Mouse (Mus musculus) gastrocnemius, adult 18-20 months (tissue): ENCODE data around the gene Gm13697. TPM values are rescaled to one million over a fixed set of nuclear protein-coding genes. Genes with fewer than 3 reads are reported as not detected.
A peak's percentile ranks its signal among the peaks of the same experiment; 100 is the strongest.
"Not testable (repeated sequence)": the region's sequence is repeated elsewhere in the genome, so short reads cannot be mapped to it uniquely, and the experiment has no call there.

Source experiments
- DNase-seq: peaks from one replicate; pipeline ENCODE4 v3.0.0; 2021; ENCODE audit warnings: low spot score
- long read RNA-seq, 2 experiments: library from polyadenylated mRNA; stranded (forward); transcript quantifications; one replicate each; pipeline ENCODE4 v2.0.0; 2021
- total RNA-seq, 2 experiments: library from RNA; stranded (reverse); gene quantifications; 2 replicates each; pipeline ENCODE4 v1.2.3; 2021

The Gm13697 gene
- under 1 TPM; 0.64 to 0.85 TPM for total RNA-seq
- long read RNA-seq, experiment 1: 0 reads
- long read RNA-seq, experiment 2: 0 reads

DNA sequence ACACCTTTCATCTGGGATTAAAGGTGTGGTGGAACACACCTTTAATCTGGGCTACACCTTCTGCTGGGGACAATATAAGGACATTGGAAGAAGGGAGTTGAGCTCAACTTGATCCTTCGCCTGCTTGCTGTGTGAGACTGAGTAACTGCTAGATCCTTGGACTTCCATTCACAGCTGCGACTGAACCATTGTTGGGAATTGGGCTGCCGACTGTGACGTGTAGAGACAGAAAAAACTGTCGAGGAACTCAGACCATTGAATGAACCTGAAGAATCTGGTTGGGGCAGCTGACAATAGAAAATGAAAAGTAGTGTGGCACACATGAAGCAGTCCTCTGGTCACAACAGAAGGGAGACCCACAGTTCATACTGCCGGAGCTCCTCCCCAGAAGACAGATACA lies at the start of gene Gm13697:
Gm13697 (plus strand) TSS at position 301 of the 400 bp plus-strand sequence.
- not testable (repeated sequence) for DNase-seq

DNA sequence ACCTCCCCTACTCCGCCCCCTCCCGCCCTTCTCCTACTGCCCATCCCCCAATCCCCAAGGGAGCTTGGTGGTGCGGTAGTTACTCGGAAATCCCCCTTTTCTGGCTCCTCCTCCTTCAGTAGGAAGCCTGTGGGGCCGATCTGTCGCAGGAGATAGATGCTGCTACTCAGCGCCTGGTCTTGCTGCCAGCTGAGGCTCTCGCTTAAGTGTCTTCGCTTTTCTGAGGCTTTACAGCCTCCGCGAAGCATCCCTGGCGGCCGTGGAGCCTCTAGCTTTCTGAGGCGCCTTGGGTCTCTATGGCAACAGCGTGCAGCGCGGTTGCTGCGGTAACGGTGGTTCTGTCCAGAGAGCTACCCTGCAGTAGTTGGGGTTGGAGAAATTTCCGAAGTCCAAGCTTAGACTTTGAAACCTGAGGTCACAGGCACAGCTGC lies 43.6 kb upstream of the Gm13697 start, which contains the start of gene Zswim2:
Zswim2 (minus strand) TSS at position 298 of the 431 bp plus-strand sequence.
- no peak for DNase-seq

DNA sequence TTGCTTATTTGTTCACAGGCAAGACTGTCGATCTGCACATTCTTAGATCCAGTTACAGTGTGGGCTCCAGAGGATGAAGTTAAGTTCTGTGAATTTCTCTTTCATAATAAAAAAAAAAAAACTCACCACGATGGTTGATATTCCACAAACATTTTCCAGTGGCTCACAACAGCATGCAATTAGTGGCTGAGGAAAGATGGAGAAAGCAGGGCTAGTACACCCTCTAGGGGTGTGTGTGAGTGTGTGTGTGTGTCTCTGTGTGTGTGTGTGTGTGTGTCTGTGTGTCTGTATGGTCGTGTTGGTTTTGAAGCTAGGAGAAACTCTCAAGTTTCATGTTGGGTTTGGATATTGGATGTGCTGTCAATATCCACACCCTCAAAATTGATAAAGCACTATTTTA lies 43.2 kb upstream of the Gm13697 start:
- DNase-seq: no peak

DNA sequence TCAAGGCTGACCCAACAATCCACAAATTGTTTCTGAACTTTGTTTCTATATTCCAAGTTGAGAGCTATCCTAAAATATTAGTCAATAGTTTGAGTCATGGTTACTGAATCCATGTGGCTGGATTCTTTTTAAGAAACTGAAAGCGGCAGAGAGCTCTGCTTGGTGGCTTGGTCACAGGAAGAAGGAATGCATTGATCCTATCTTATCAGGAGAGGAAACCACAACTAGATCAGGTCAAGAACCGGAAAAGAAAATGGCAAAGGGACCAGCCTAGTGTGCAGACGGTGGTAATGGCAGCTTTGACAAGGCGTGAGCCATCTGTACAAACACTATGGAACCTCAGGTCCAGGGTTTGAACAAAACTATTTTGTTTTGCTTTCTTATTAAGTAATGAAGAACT lies 42.8 kb upstream of the Gm13697 start:
- DNase-seq: no peak

DNA sequence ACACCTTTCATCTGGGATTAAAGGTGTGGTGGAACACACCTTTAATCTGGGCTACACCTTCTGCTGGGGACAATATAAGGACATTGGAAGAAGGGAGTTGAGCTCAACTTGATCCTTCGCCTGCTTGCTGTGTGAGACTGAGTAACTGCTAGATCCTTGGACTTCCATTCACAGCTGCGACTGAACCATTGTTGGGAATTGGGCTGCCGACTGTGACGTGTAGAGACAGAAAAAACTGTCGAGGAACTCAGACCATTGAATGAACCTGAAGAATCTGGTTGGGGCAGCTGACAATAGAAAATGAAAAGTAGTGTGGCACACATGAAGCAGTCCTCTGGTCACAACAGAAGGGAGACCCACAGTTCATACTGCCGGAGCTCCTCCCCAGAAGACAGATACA lies 29.1 kb upstream of the Gm13697 start, which contains the start of gene Gm13698:
Gm13698 (plus strand) TSS at position 301 of the 400 bp plus-strand sequence.
- not testable (repeated sequence) for DNase-seq

DNA sequence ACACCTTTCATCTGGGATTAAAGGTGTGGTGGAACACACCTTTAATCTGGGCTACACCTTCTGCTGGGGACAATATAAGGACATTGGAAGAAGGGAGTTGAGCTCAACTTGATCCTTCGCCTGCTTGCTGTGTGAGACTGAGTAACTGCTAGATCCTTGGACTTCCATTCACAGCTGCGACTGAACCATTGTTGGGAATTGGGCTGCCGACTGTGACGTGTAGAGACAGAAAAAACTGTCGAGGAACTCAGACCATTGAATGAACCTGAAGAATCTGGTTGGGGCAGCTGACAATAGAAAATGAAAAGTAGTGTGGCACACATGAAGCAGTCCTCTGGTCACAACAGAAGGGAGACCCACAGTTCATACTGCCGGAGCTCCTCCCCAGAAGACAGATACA lies 23.3 kb upstream of the Gm13697 start, which contains the start of gene Gm13693:
Gm13693 (plus strand) TSS at position 301 of the 400 bp plus-strand sequence.
- not testable (repeated sequence) for DNase-seq

DNA sequence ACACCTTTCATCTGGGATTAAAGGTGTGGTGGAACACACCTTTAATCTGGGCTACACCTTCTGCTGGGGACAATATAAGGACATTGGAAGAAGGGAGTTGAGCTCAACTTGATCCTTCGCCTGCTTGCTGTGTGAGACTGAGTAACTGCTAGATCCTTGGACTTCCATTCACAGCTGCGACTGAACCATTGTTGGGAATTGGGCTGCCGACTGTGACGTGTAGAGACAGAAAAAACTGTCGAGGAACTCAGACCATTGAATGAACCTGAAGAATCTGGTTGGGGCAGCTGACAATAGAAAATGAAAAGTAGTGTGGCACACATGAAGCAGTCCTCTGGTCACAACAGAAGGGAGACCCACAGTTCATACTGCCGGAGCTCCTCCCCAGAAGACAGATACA lies 17.5 kb upstream of the Gm13697 start, which contains the start of gene Gm13695:
Gm13695 (plus strand) TSS at position 301 of the 400 bp plus-strand sequence.
- DNase-seq: not testable (repeated sequence)

DNA sequence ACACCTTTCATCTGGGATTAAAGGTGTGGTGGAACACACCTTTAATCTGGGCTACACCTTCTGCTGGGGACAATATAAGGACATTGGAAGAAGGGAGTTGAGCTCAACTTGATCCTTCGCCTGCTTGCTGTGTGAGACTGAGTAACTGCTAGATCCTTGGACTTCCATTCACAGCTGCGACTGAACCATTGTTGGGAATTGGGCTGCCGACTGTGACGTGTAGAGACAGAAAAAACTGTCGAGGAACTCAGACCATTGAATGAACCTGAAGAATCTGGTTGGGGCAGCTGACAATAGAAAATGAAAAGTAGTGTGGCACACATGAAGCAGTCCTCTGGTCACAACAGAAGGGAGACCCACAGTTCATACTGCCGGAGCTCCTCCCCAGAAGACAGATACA lies 11.7 kb upstream of the Gm13697 start, which contains the start of gene Gm13696:
Gm13696 (plus strand) TSS at position 301 of the 400 bp plus-strand sequence.
- not testable (repeated sequence) for DNase-seq

DNA sequence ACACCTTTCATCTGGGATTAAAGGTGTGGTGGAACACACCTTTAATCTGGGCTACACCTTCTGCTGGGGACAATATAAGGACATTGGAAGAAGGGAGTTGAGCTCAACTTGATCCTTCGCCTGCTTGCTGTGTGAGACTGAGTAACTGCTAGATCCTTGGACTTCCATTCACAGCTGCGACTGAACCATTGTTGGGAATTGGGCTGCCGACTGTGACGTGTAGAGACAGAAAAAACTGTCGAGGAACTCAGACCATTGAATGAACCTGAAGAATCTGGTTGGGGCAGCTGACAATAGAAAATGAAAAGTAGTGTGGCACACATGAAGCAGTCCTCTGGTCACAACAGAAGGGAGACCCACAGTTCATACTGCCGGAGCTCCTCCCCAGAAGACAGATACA lies 5.9 kb upstream of the Gm13697 start, which contains the start of gene Gm13694:
Gm13694 (plus strand) TSS at position 301 of the 400 bp plus-strand sequence.
- DNase-seq: not testable (repeated sequence)

DNA sequence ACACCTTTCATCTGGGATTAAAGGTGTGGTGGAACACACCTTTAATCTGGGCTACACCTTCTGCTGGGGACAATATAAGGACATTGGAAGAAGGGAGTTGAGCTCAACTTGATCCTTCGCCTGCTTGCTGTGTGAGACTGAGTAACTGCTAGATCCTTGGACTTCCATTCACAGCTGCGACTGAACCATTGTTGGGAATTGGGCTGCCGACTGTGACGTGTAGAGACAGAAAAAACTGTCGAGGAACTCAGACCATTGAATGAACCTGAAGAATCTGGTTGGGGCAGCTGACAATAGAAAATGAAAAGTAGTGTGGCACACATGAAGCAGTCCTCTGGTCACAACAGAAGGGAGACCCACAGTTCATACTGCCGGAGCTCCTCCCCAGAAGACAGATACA lies 5.7 kb downstream of the Gm13697 start, which contains the start of gene Gm13691:
Gm13691 (plus strand) TSS at position 301 of the 400 bp plus-strand sequence.
- not testable (repeated sequence) for DNase-seq

DNA sequence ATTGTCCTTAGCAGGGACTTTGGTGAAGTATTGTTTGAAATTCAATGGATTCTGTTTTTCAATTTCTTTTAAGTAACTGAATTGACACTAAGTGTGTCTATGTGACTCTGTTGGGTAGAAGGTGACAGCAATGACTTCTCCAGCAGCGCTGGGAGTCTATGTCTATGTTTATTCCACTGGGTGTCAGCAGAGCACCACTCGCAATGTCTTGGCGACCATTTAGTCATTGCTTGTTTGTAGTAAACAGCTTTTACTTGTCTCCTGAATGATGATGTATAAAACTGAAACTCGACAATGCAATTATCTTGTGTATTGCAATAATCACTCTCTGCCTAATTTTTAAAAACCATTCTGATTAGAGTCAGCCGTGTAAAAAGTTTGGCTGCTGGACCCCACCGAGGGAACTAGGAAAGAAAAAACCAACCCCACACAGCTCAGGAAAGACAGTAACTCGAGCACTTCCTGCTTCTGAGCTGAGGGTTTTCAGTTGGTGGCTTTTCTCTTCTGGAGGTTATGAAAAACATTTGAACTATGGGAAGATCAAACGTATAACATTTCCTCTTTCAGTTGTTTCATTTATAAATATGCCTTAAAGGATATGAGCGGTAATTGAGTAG lies 9.2 kb downstream of the Gm13697 start:
- DNase-seq: not testable (repeated sequence)

DNA sequence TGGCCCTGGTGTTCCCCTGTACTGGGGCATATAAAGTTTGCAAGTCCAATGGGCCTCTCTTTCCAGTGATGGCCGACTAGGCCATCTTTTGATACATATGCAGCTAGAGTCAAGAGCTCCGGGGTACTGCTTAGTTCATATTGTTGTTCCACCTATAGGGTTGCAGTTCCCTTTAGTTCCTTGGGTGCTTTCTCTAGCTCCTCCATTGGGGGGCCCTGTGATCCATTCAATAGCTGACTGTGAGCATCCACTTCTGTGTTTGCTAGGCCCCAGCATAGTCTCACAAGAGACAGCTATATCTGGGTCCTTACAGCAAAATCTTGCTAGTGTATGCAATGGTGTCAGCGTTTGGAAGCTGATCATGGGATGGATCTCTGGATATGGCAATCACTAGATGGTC lies 10.0 kb downstream of the Gm13697 start:
- DNase-seq: not testable (repeated sequence)

DNA sequence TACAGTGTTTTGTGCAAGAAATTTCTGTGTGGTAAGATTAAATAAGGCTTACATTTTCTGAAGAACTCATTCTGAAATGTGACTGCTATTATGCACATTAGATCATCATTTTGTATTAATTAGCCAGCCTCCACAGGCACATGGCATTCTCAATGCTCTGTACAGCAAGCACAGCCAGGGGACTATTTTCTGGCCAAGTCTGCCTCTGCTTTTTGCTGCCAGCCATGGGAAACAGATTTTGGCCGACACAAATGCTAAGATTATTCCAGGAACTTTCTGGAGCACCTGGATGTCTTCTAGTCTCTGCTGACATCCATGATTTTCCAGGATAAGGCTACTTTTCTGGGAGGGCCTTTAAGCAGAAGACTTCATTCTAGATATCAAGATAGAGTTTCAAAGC lies 24.4 kb downstream of the Gm13697 start:
- DNase-seq: no peak

DNA sequence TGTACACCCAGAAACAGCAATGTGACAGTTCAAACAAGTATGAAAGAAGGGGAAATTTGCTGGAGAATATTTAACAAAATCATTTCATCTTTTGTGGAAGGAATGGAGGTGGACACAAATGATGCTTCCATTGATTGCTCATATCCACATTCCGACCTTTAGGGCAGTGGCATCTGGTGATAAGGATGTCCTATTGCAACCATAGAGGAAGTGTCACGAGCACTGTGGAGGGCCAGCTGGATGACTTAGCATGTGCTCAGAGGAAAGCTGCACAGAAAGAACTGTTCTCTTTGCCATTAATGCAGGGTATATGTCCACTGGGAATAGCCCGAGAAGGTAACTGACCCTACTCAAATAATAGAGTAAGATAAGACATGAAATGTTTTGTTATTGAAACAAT lies 25.3 kb downstream of the Gm13697 start:
- DNase-seq: no peak

DNA sequence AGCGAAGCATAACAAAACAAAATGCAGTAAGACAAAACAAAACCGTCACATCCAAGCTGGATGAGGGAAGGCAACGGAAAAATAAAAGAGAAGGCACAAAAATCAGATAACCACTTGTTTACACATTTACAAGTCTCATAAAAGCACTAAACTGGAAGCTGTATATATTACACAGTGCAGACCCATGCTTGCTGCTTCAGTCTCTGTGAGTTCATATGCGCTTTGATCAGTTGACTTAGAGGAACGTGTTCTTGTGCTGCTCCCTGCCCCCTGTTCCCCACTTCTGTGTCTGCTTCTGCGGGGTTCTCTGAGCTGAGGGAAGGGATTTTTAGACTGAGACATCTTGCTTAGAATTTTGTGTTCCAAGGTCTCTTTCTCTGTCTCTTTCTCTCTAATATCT lies 30.0 kb downstream of the Gm13697 start:
- no peak for DNase-seq

DNA sequence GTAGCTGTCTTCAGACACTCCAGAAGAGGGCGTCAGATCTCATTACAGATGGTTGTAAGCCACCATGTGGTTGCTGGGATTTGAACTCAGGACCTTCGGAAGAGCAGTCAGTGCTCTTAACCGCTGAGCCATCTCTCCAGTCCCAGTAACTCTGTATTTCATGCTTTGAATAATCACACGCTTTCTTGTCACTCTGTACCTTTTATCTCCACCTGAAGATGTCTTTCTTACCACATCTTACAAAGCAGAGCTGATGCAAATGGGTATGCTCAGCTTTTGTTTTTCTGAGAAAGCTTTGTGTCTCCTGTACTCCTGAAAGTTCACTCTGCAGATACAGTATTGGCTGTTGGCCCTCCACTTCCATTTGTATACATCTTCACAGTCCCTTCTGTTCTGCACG lies 31.7 kb downstream of the Gm13697 start:
- DNase-seq: not testable (repeated sequence)

DNA sequence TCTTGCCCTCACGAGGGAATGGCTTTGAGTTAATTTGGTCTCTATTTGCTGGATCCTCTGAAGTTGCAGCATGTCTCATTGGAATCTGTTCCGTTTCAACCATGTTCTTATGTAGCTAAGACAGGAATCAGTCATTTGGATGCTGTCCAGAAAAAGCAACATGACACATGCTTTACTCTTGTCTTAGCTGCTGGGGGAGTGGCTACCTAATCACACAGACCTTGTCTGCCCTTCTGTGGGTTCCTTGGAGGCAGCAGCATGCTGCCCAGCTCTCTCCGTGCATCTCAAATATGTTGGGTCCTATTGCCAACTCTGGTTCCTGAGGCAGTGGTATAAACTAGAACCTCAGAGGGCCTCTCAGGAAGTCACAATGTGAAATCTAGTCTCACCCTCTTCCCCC lies 33.8 kb downstream of the Gm13697 start:
- no peak for DNase-seq

DNA sequence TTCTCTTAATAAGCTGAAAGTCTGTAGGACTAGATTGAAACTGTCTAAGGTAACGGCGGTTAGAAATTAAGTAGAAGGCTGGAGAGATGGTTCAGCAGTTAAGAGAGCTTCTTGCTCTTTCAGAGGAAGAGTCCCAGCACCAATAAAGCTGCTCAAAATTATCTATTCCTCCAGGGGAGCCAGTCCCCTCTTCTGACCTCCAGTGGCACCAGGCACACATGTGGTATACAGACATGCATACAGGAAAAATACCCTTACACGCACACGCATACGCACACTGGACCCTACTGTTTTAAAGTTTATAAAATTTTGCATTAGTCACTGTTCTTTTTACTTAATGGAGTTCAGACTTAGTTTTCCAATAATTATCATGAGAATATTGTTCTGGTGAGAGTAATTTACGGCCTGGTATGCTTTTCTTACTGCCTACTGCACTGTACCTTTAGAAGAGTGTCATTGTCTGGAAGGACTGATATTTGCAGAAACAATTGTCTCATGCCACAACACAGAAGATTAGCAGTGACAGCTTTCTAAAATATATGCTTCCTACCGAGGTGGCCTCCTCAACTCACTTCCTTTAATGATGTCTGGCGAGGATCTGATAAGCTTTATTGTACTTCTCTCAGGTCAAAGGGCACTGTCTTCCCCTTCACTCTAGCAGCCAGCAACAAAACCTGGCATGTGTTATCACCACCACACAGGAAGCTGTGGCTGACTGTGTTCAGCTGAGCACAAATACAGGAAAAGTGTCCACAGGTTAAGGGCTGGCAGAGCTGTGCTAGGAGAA lies 35.2 kb downstream of the Gm13697 start:
- DNase-seq: no peak

DNA sequence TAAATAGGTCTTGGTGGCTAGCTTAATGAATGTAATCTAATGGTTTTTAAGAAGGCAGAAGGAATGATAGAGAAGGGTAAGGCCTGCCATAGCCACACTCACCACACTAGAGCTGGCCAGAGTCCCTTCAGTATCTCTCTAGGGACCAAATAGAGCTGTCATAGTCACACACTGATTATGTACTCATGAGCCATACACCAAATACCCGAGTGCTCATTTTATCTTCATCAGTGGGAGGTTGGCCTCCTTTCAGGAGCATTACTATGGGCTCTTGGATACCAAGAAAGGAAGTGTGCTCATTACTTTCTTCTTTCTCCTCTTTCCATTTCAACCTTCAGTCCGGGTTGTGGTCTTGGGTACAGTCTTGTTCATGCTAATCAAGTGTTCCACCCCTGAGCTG lies 37.4 kb downstream of the Gm13697 start:
- DNase-seq: no peak

DNA sequence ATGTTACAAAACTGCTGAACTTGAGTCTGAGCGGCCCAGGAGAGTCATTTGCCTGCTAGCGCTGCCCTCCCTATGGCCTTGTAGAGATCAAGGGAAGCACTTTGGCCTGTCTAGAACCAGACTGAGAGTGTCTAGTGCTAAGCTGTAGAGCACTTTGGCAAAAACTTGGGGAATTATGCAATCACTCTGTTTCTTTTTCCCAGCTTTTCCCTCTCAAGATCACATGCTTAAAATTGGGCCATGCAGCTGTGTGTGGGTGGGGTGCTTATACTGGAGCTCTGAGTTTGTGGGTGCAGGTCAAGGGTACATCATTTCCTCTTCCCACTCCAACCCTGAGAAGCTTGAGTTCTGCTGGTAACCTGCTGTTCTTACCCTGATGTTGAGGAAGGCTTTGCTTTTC lies 38.4 kb downstream of the Gm13697 start:
- DNase-seq: peak; percentile 71

DNA sequence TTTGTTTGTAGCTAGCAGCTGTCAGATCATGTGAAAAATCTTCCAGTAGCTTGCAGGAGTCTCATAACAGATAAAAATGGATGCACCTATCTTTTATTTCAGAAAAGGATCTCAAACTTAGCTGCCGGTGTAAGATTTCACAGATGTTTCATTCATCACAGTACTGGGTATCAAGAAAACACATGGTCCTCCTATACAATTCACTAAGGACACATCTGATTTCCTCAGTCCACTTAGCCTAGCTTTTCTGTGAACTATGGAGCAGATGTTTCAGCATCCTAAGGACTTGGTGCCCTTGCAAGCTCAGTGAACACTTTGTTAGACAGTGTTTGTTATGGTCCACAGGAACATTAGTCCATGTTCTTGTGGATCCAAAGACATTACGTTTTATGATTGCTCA lies 38.8 kb downstream of the Gm13697 start:
- DNase-seq: no peak

DNA sequence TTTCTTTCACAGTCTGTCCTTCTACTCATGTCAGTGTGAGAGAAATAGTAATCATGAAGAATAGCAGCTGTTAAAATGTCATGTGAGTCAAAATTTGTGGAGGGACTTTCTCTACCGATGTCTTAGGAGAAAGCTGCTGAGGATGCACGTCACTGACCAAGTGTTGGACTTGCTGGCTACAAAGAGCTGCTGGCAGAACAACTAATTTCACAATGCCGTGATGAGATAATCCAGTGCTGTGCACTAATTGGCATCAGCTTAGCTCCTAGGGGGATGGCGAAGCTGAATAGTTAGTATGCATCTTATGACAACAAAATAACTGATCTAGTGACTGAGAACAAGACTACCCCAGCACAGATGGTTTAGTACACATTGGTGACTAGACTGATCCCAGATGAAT lies 40.7 kb downstream of the Gm13697 start:
- peak; percentile 71 for DNase-seq
